Mouse (Mus musculus): ENCODE measurements around the gene Lama1.
"Not testable (repeated sequence)": the region's sequence is repeated elsewhere in the genome, so short reads cannot be mapped to it uniquely, and the experiment has no call there.

Gene Lama1

DNA sequence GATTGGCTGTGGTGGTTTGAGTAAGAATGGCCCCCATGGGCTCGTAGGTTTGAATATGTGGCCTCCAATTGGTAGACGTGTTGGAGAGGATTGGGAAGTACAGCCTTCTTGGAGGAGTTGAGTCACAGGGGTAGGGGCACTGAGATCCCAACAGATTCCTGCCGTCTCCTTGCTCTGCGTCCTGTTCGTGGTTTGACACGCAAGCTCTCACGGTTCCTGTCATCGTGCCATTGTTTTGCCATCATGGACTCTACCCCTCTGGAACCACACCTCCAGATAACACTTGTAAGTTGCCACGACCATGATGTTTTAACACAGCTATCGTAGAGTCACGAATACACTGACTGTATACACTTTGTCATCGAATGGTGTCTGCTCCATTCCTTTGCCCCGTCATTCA lies 141.9 kb downstream of the Lama1 start:
- DNase-seq (ENCODE audit: low spot score), result no peak

DNA sequence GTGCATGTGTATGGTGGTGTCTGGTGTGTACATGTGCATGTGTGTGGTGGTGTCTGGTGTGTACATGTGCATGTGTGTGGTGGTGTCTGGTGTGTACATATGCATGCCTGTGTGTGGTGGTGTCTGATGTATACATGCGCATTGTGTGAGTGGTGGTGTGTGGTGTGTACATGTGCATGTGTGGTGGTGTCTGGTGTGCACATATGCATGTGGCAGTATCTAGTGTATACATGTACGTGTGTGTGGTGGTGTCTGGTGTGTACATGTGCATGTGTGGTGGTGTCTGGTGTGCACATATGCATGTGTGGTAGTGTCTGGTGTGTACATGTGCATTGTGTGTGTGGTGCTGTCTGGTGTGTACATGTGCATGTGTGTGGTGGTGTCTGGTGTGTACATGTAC lies 144.4 kb downstream of the Lama1 start:
- not testable (repeated sequence) for DNase-seq (ENCODE audit: low spot score)

DNA sequence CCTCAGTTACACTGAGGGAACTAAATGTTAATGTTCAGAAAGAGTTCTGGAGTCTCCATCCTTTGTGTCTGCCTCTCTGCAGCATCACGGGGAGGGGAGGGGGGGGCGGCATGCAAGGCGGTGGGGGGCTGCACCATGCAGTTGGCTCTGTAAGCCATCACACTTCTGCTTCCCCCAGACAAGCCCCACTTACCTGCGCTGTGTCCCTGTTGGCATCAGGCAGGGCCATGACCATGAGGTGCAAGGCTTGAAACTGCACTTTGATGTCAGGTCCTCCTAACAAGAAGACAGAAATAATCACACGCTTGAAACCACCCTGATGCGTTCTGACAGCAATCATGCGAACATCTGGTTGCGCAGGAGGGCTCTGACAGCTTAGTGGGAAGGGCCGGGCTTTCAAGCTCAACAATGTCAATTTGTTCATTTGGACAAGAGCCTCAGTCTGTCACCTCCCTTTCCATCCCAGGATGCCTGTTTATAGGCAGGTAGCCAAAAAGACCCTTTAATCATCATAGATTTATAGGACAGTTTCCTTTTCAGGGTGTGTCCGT lies 164.1 kb downstream of the Lama1 start:
- no peak for DNase-seq (ENCODE audit: low spot score)

DNA sequence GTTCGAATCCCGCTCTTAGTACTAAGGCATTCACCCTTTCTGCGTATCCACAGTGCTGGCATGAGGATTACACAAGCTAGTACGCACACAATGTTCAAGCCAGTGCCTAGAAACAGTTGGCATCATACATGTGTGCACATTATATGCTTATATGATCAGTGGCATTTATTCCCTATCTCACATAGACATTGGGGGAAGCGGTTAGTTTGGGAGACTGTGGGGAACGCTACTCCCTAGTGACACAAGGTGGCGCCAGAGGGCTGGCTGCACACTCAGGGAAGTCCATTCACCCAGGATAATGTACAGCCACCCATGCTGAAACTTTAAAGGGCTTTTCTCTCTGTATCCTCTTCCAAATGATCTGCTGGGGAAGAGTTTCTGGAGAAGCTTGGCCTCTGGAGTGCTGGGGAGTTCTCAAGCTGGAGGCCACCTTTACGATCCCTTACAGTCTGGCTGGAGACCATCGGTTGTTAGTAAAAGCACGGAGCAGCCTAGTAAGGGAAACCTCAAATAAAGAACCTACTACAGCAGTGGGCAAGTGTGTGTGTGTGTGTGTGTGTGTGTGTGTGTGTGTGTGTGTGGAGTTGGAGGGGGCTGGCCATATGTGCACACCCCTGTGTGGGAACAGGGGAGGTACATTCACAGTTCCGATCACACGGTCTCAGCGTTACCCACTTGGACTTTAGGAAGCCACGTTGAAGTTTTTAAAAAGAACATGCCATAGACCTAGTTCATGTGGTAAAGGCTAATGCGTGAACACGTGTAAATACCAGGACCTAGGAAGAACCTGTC lies 164.9 kb downstream of the Lama1 start:
- DNase-seq (ENCODE audit: low spot score), result peak; percentile 47

DNA sequence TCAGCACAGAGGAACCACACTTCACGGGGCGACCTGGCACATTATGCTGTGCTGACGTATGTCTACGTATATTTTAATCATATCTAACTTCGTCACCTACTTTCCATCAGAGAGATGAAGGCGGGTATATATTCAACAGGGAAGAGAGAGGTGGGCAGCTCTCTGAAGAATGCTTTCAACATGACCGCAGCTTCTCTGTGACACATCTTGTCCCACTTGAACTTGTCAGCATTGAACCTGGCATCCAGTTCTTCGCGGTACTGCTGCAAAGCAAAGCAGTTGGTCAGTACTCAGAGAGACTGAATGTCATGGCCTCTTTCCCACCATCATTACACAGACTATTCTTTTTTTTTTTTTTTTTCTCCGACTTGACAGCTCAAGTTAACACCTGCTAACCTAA lies 167.3 kb downstream of the Lama1 start:
- DNase-seq (ENCODE audit: low spot score), result no peak

DNA sequence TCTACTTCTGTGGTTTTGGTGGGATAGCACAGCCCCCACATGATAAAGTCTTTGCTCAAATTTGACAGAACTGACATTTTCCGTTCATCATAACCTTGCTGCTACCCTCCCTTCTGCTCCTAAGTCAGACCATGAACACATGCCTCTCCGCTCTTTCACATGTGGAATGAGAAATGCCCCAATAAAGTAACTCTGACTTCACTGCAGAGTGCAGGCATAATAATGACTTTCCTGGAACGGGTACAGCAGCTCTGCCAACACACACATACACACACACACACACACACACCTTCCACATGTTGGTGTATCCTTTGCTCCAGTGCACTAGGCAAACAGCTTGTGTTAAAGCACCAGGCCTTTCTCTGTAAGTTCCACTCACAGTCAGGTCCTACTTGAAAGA lies 167.9 kb downstream of the Lama1 start:
- DNase-seq (ENCODE audit: low spot score), result no peak

DNA sequence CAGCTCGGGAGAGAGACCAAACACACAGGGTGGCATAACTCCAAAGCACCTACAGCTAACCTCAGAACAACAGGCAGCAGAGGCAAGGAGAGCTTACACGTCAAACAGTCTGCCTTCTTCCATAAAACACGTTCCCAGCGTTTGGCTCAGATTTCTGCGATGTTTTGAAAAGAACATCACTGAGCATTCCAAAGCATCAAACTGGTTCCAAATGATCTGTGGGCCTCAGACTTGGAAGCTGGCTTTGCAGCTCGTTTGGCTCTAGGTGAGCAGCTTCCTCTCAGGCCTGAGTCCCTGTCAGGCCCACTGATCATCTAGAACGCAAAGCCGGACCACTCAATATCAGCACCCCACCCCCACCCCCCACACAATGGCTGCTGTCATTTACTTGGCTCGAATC lies 169.0 kb downstream of the Lama1 start:
- no peak for DNase-seq (ENCODE audit: low spot score)

DNA sequence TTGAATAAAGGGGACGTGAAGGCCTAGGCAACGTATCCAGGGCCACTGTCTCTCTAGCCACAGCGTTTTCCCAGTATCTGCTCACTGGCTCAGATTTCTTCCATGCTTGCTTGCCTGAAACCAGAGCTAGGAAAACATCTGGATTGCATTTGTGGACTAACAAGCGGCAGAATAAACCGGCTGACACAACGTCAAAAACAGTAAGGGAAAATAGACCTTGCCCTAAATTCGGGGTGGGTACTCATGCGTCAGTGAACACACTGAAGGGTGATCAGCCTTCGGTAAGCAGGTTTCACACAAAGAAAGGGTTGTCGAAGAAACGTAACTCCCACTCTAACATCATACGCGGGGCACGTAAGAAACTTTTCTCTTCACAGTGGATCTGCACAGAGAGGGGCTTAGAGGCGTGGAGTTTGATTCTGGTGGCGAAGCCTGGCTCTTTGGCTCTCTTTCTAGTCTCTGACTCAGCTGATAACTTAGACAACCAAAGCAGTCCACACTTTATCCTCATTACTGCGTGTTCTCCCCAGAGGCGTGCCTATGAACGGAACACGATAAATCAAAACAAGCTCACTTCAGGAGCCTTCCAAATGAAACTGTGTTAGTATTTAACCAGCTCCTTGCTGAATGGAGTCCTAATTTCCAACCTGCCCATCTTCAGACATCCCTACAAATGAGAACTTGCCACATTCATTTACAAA lies 169.6 kb downstream of the Lama1 start:
- no peak for DNase-seq (ENCODE audit: low spot score)

DNA sequence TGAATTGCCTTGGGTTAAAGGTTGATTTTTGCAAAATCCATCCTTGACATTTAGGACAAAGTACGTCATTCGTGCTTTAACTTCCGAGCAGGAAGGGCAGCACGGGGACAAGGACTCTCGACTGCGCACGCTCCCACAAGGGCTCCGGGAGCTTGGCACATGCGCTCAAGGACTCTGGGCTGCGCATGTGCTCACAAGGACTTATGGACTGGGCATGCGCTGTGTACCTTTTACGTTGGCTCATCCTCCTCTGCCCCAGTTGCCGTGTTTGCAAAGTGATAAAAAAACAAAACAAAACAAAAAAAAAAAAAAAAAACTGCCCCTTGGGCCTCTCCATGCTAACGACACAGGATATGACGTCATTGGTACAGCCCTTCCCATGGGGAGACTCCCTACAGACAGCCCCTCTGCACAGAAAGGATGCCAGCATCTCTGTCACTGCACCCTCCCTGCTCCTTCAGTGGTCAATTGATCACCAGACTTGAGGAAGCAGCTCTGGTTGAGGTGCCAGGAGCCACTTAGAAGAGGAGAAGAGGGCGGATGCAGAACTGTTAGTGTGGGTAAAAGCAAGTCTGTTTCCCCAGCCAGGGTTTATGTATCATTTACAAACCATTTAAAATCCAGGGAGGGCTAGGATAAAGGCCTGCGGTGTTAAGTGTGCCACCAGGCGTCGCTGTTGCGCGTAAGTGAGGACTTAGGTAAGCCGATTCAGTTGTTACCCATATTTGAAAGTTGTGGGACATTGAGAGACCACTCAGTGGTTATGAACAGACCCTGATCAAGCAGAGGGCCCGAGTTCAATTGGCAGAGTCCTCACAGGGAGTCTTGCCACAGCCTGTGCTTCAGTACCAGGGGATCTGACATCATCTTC lies 172.9 kb downstream of the Lama1 start:
- DNase-seq (ENCODE audit: low spot score), result peak; percentile 68
